Mouse (Mus musculus) midbrain, embryonic 10.5 days (tissue): ENCODE data around the gene Pced1b. TPM values are rescaled to one million over a fixed set of nuclear protein-coding genes. Genes with fewer than 3 reads are reported as not detected.

Experiments used
- DNase-seq: peaks from one replicate; pipeline ENCODE4 v3.0.0-alpha.2; 2017; ENCODE audit warnings: low spot score
- H3K27ac ChIP-seq: fragments of 300-500 bp; sonication (generic); replicated peaks from 2 replicates; pipeline ENCODE4 v1.5.1; 2016; ENCODE audit warnings: mild to moderate bottlenecking
- H3K27me3 ChIP-seq: fragments of 300-500 bp; sonication (generic); 2 replicates; pipeline ENCODE4 v1.6.1; 2016; ENCODE audit warnings: low read depth, mild to moderate bottlenecking; ENCODE audit not compliant: poor library complexity, severe bottlenecking
- H3K36me3 ChIP-seq: fragments of 300-500 bp; sonication (generic); 2 replicates; pipeline ENCODE4 v1.6.1; 2016; ENCODE audit warnings: mild to moderate bottlenecking, moderate library complexity
- H3K4me1 ChIP-seq: fragments of 300-500 bp; sonication (generic); 2 replicates; pipeline ENCODE4 v1.6.1; 2016
- H3K4me3 ChIP-seq: fragments of 300-500 bp; sonication (generic); 2 replicates; pipeline ENCODE4 v1.5.1; 2016; ENCODE audit warnings: mild to moderate bottlenecking, moderate library complexity
- H3K9me3 ChIP-seq: fragments of 300-500 bp; sonication (generic); replicated peaks from 2 replicates; pipeline ENCODE4 v1.6.1; 2016; ENCODE audit warnings: mild to moderate bottlenecking
- WGBS: fragments of 180-500 bp; shearing (Covaris S2); methylation state at CpG from one replicate; pipeline ENCODE4 v1.1.7; 2016; 5-methylcytosine and 5-hydroxymethylcytosine counted together
- polyA plus RNA-seq: library from polyadenylated mRNA; unstranded; fragments of >200 nt; fragmentation: Nextera tagmentation; extraction: Ambion mirVana; gene quantifications from 2 replicates; pipeline ENCODE4 v1.2.1, GENCODE M21; 2016

The Pced1b gene
- polyA plus RNA-seq, 1 experiment from 2014 or later: 4.6 TPM

- no peaks in the 10 kb centered on the region for H3K27me3 ChIP-seq
- 55% methylated on average over 9 of the region's 9 CpGs for whole genome bisulfite sequencing
- no peak overlapping the region for H3K4me3 ChIP-seq
- H3K9me3 ChIP-seq: peaks cover 4% of the 10 kb centered on the region; the same call in 1 of the 2 replicates
- no peak overlapping the region for H3K27ac ChIP-seq
- peak; percentile 21 for DNase-seq
- no peaks in the 10 kb centered on the region for H3K4me1 ChIP-seq
- H3K36me3 ChIP-seq: no peaks in the 10 kb centered on the region
Observed at GRCm38 (mm10) chr15:97236943-97237342, 10.0 kb upstream of the Pced1b start.

- peaks cover 22% of the 10 kb centered on the region for H3K27me3 ChIP-seq
- no peaks in the 10 kb centered on the region for H3K36me3 ChIP-seq
- no peaks in the 10 kb centered on the region for H3K9me3 ChIP-seq
- 89% methylated on average over 18 of the region's 18 CpGs for WGBS
- no peak for DNase-seq
- no peak overlapping the region for H3K27ac ChIP-seq
- H3K4me1 ChIP-seq: peaks cover 24% of the 10 kb centered on the region
- no peak overlapping the region for H3K4me3 ChIP-seq
Observed at GRCm38 (mm10) chr15:97245392-97245791, 1.5 kb upstream of the Pced1b start.

GRCm38 (mm10) chr15:97246256-97246655, 651 bp upstream of the Pced1b start:
- peaks cover 24% of the 10 kb centered on the region for H3K4me1 ChIP-seq
- no peaks in the 10 kb centered on the region for H3K9me3 ChIP-seq
- H3K36me3 ChIP-seq: no peaks in the 10 kb centered on the region
- DNase-seq: peak; percentile 19
- no peak overlapping the region for H3K27ac ChIP-seq
- 32% methylated on average over 14 of the region's 14 CpGs for WGBS
- peaks cover 22% of the 10 kb centered on the region for H3K27me3 ChIP-seq
- H3K4me3 ChIP-seq: peak overlapping the region; percentile 82

GRCm38 (mm10) chr15:97247791-97248161, 869 bp downstream of the Pced1b start:
- no peak for DNase-seq
- Histone ChIP-seq H3K9me3 (no peaks in the 10 kb centered on the region), H3K4me1 (peaks cover 24% of the 10 kb centered on the region), H3K4me3 (peak overlapping the region; percentile 82), H3K27me3 (peaks cover 22% of the 10 kb centered on the region), H3K27ac (peak overlapping the region; percentile 93), H3K36me3 (no peaks in the 10 kb centered on the region)
- WGBS: 2% methylated on average over 14 of the region's 14 CpGs

GRCm38 (mm10) chr15:97248296-97248695, 1.4 kb downstream of the Pced1b start:
- no peaks in the 10 kb centered on the region for H3K36me3 ChIP-seq
- no peaks in the 10 kb centered on the region for H3K9me3 ChIP-seq
- WGBS: 54% methylated on average over 8 of the region's 8 CpGs
- H3K4me3 ChIP-seq: peak overlapping the region; percentile 82
- no peak for DNase-seq
- peak overlapping the region; percentile 93; the same call in 1 of the 2 replicates for H3K27ac ChIP-seq
- H3K4me1 ChIP-seq: peaks cover 24% of the 10 kb centered on the region
- H3K27me3 ChIP-seq: peaks cover 22% of the 10 kb centered on the region

GRCm38 (mm10) chr15:97249322-97249721, 2.4 kb downstream of the Pced1b start:
- 94% methylated on average over 10 of the region's 10 CpGs for WGBS
- H3K4me3 ChIP-seq: no peak overlapping the region

GRCm38 (mm10) chr15:97252493-97253034, 5.7 kb downstream of the Pced1b start:
- no peak for DNase-seq
- no peaks in the 10 kb centered on the region for H3K27me3 ChIP-seq
- no peaks in the 10 kb centered on the region for H3K9me3 ChIP-seq
- no peak overlapping the region for H3K4me3 ChIP-seq
- H3K27ac ChIP-seq: no peak overlapping the region
- no peaks in the 10 kb centered on the region for H3K36me3 ChIP-seq
- 86% methylated on average over 8 of the region's 8 CpGs for WGBS
- peaks cover 10% of the 10 kb centered on the region for H3K4me1 ChIP-seq

More at GRCm38 (mm10) chr15:97249322-97249721, 2.4 kb downstream of the Pced1b start:
- DNase-seq: no peak
- no peaks in the 10 kb centered on the region for H3K9me3 ChIP-seq
- H3K27ac ChIP-seq: no peak overlapping the region
- peaks cover 22% of the 10 kb centered on the region for H3K27me3 ChIP-seq
- H3K4me1 ChIP-seq: peaks cover 24% of the 10 kb centered on the region
- no peaks in the 10 kb centered on the region for H3K36me3 ChIP-seq

- no peak for DNase-seq
- Histone ChIP-seq H3K27me3 (no peaks in the 10 kb centered on the region), H3K4me1 (no peaks in the 10 kb centered on the region), H3K36me3 (no peaks in the 10 kb centered on the region), H3K9me3 (no peaks in the 10 kb centered on the region), H3K4me3 (no peak overlapping the region), H3K27ac (no peak overlapping the region)
- 90% methylated on average over 4 of the region's 4 CpGs for WGBS
Observed at GRCm38 (mm10) chr15:97254375-97254774, 7.5 kb downstream of the Pced1b start.

- Histone ChIP-seq H3K4me1 (no peaks in the 10 kb centered on the region), H3K9me3 (no peaks in the 10 kb centered on the region), H3K27me3 (no peaks in the 10 kb centered on the region), H3K4me3 (no peak overlapping the region), H3K36me3 (no peaks in the 10 kb centered on the region), H3K27ac (no peak overlapping the region)
- whole genome bisulfite sequencing: 87% methylated on average over 3 of the region's 3 CpGs
- DNase-seq: no peak
Observed at GRCm38 (mm10) chr15:97255800-97256199, 8.9 kb downstream of the Pced1b start.

GRCm38 (mm10) chr15:97256411-97256810, 9.5 kb downstream of the Pced1b start:
- no peaks in the 10 kb centered on the region for H3K4me1 ChIP-seq
- no peaks in the 10 kb centered on the region for H3K36me3 ChIP-seq
- no peak overlapping the region for H3K27ac ChIP-seq
- no peak for DNase-seq
- no peaks in the 10 kb centered on the region for H3K27me3 ChIP-seq
- 93% methylated on average over 11 of the region's 11 CpGs for WGBS
- H3K9me3 ChIP-seq: no peaks in the 10 kb centered on the region
- H3K4me3 ChIP-seq: no peak overlapping the region

GRCm38 (mm10) chr15:97257206-97257775, 10.4 kb downstream of the Pced1b start:
- Histone ChIP-seq H3K4me3 (no peak overlapping the region), H3K4me1 (no peaks in the 10 kb centered on the region), H3K27ac (no peak overlapping the region), H3K27me3 (no peaks in the 10 kb centered on the region), H3K36me3 (no peaks in the 10 kb centered on the region), H3K9me3 (no peaks in the 10 kb centered on the region)
- WGBS: 85% methylated on average over 8 of the region's 8 CpGs
- no peak for DNase-seq

- no peaks in the 10 kb centered on the region for H3K27me3 ChIP-seq
- no peaks in the 10 kb centered on the region for H3K36me3 ChIP-seq
- H3K27ac ChIP-seq: no peak overlapping the region
- 92% methylated on average over 17 of the region's 17 CpGs for WGBS
- H3K9me3 ChIP-seq: no peaks in the 10 kb centered on the region
- no peak overlapping the region for H3K4me3 ChIP-seq
- H3K4me1 ChIP-seq: no peaks in the 10 kb centered on the region
- DNase-seq: no peak
Observed at GRCm38 (mm10) chr15:97258483-97259230, 11.8 kb downstream of the Pced1b start.

- Histone ChIP-seq H3K27ac (no peak overlapping the region), H3K4me1 (no peaks in the 10 kb centered on the region), H3K9me3 (no peaks in the 10 kb centered on the region), H3K36me3 (no peaks in the 10 kb centered on the region), H3K27me3 (no peaks in the 10 kb centered on the region), H3K4me3 (no peak overlapping the region)
- WGBS: 93% methylated on average over 8 of the region's 8 CpGs
- no peak for DNase-seq
Observed at GRCm38 (mm10) chr15:97259300-97259699, 12.4 kb downstream of the Pced1b start.
